Mouse (Mus musculus): ENCODE data around the gene Gkn3.
A peak's percentile ranks its signal among the peaks of the same experiment; 100 is the strongest.

Gene Gkn3

GRCm38 (mm10) chr6:87354441-87354840 lies 34.3 kb downstream of the Gkn3 start:
- no peak for DNase-seq (ENCODE audit: extremely low spot score, low read depth, low spot score)

- DNase-seq (ENCODE audit: extremely low spot score, low read depth, low spot score) = no peak
These were observed 37.9 kb downstream of the Gkn3 start, which contains the start of gene Gkn1 for GRCm38 (mm10) chr6:87350829-87351228. Gene Gkn1 (minus strand): TSS chr6:87350942.

- no peak for DNase-seq (ENCODE audit: extremely low spot score, low read depth, low spot score)
These were observed 52.8 kb downstream of the Gkn3 start for GRCm38 (mm10) chr6:87335935-87336295.

GRCm38 (mm10) chr6:87335091-87335934 lies 53.4 kb downstream of the Gkn3 start, which contains the start of gene Antxr1:
Gene Antxr1 (minus strand): TSS chr6:87335821.
- peak; percentile 26 for DNase-seq (ENCODE audit: extremely low spot score, low read depth, low spot score)

- peak; percentile 31 for DNase-seq (ENCODE audit: extremely low spot score, low read depth, low spot score)
These were observed 54.2 kb downstream of the Gkn3 start for GRCm38 (mm10) chr6:87334361-87335090.
